Mouse (Mus musculus): Measurements from ENCODE around the gene Cyp4f18.
"Not testable (repeated sequence)": the region's sequence is repeated elsewhere in the genome, so short reads cannot be mapped to it uniquely, and the experiment has no call there.

- TF ChIP-seq GATA1 (IDR thresholded peaks at IDR 0.05; ENCODE audit: borderline replicate concordance, low read length); FLI1 (IDR thresholded peaks at IDR 0.05; ENCODE audit: low read length): not testable (repeated sequence)
Observed at GRCm38 (mm10) chr8:71952961-71953700, 56.3 kb downstream of the Cyp4f18 start.

Data from megakaryocyte, embryonic 14.5 days (primary cell).